Mouse (Mus musculus) heart, embryonic 11.5 days (tissue): Measurements from ENCODE around the gene Myt1l. TPM values are rescaled to one million over a fixed set of nuclear protein-coding genes. Genes with fewer than 3 reads are reported as not detected.

ENCODE experiments used
- ATAC-seq: fragments of 200-750 bp; cut with Nextera tagmentation; replicated peaks from 2 replicates; pipeline ENCODE4 v1.8.0; 2017; ENCODE audit warnings: moderate library complexity; ENCODE audit not compliant: insufficient number of reproducible peaks, low FRiP score, low TSS enrichment
- H3K27ac ChIP-seq: fragments of 300-500 bp; sonication (generic); 2 replicates; pipeline ENCODE4 v1.5.1; 2014; ENCODE audit warnings: mild to moderate bottlenecking, low read depth, low read length
- H3K27me3 ChIP-seq: fragments of 300-500 bp; sonication (generic); 2 replicates; pipeline ENCODE4 v1.6.1; 2014; ENCODE audit warnings: mild to moderate bottlenecking, low read length, mixed read lengths; ENCODE audit not compliant: control insufficient read depth, insufficient read depth
- H3K36me3 ChIP-seq: fragments of 300-500 bp; sonication (generic); 2 replicates; pipeline ENCODE4 v1.6.1; 2014; ENCODE audit warnings: mild to moderate bottlenecking, low read length, moderate library complexity, mixed read lengths; ENCODE audit not compliant: control insufficient read depth, insufficient read depth
- H3K4me1 ChIP-seq: fragments of 300-500 bp; sonication (generic); 2 replicates; pipeline ENCODE4 v1.6.1; 2014; ENCODE audit warnings: low read length; ENCODE audit not compliant: control insufficient read depth, insufficient read depth
- H3K4me2 ChIP-seq: fragments of 300-500 bp; sonication (generic); 2 replicates; pipeline ENCODE4 v1.6.1; 2014; ENCODE audit warnings: mild to moderate bottlenecking, moderate library complexity
- H3K4me3 ChIP-seq: fragments of 300-500 bp; sonication (generic); 2 replicates; pipeline ENCODE4 v1.5.1; 2014; ENCODE audit warnings: low read depth, low read length
- H3K9ac ChIP-seq: fragments of 300-500 bp; sonication (generic); 2 replicates; pipeline ENCODE4 v1.6.1; 2014; ENCODE audit warnings: mild to moderate bottlenecking, low read depth, low read length, moderate library complexity
- H3K9me3 ChIP-seq: fragments of 300-500 bp; sonication (generic); replicated peaks from 2 replicates; pipeline ENCODE4 v1.6.1; 2016; ENCODE audit warnings: low read length; ENCODE audit not compliant: control insufficient read depth
- WGBS: fragments of 180-500 bp; shearing (Covaris S2); extraction: QIAGEN DNeasy Blood & Tissue Kit; methylation state at CpG from one replicate; pipeline ENCODE4 v1.1.7; 2014; ENCODE audit not compliant: insufficient replicate concordance; 5-methylcytosine and 5-hydroxymethylcytosine counted together
- polyA plus RNA-seq: library from polyadenylated mRNA; unstranded; fragments of >200 nt; fragmentation: Nextera tagmentation; extraction: Ambion mirVana; gene quantifications from 2 replicates; pipeline ENCODE4 v1.2.1, GENCODE M21; 2014

Gene Myt1l
- polyA plus RNA-seq, 1 experiment from 2014 or later = 1.1 TPM

- 72% methylated on average over 5 of the region's 5 CpGs for WGBS
- H3K9ac ChIP-seq = no peak overlapping the region
These were observed 163.4 kb downstream of the Myt1l start for GRCm38 (mm10) chr12:29691566-29691965.

DNA sequence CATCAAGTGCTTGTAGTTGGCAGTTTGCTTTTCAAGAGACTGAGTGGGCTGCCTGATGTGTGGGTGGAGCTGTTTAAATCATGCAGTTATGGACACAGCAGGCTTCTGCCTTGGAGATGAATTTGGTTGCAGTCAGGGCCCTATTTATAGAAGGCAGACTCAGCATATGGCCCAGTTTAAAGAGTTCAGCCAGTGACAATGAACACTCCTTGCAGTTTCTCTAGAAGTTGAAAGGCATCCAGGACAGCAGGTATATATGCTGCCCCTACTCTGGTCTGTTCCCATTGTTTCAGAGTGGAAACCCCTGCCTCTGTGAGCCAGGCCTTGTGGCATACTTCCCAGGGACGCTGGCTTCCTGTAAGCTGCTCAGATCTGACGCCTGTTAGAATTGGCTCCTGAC, 167.0 kb downstream of the Myt1l start:
- H3K4me1 ChIP-seq = peaks cover 15% of the 10 kb centered on the region; the same call in 1 of the 2 replicates
- peak overlapping the region; percentile 3; the same call in 1 of the 2 replicates for H3K27ac ChIP-seq
- no peak for ATAC-seq

More at GRCm38 (mm10) chr12:29691566-29691965, 163.4 kb downstream of the Myt1l start:
- H3K27me3 ChIP-seq = no peaks in the 10 kb centered on the region
- H3K4me3 ChIP-seq = no peak overlapping the region
- H3K27ac ChIP-seq = no peak overlapping the region
- no peak overlapping the region for H3K4me2 ChIP-seq
- H3K9me3 ChIP-seq = no peaks in the 10 kb centered on the region
- no peak for ATAC-seq
- H3K36me3 ChIP-seq = no peaks in the 10 kb centered on the region
- H3K4me1 ChIP-seq = peaks cover 8% of the 10 kb centered on the region; the same call in 1 of the 2 replicates

GRCm38 (mm10) chr12:29697526-29698500, 169.6 kb downstream of the Myt1l start:
- no peaks in the 10 kb centered on the region for H3K36me3 ChIP-seq
- H3K27me3 ChIP-seq = peaks cover 2% of the 10 kb centered on the region; the same call in 1 of the 2 replicates
- no peak for ATAC-seq
- H3K9me3 ChIP-seq = no peaks in the 10 kb centered on the region
- no peak overlapping the region for H3K4me3 ChIP-seq
- no peak overlapping the region for H3K4me2 ChIP-seq
- no peak overlapping the region for H3K9ac ChIP-seq
- H3K27ac ChIP-seq = no peak overlapping the region
- 86% methylated on average over 12 of the region's 12 CpGs for WGBS
- H3K4me1 ChIP-seq = peaks cover 26% of the 10 kb centered on the region

More for the DNA sequence above, 167.0 kb downstream of the Myt1l start:
- H3K9ac ChIP-seq = no peak overlapping the region
- H3K9me3 ChIP-seq = no peaks in the 10 kb centered on the region
- H3K4me2 ChIP-seq = no peak overlapping the region
- 28% methylated on average over 2 of the region's 2 CpGs for WGBS
- no peaks in the 10 kb centered on the region for H3K36me3 ChIP-seq
- no peak overlapping the region for H3K4me3 ChIP-seq
- no peaks in the 10 kb centered on the region for H3K27me3 ChIP-seq

DNA sequence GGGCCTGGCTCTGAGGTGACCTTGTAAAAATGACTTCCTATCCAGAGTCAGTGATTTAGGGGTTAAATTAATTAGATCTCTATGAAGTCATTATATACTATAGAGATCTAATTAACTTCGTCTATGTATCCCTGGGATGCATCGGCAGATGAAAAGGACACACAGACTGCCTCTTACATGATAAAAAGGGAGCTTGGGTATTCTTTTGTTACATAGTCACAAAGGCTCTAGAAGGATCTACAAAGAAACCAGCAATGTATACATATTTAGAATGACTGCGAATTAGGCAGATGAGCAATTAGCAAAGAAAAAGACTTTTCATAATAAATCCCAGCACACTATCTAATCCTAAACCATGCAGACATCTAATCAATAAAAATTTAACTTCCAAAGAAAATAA, 170.4 kb downstream of the Myt1l start:
- H3K27me3 ChIP-seq = peaks cover 2% of the 10 kb centered on the region; the same call in 1 of the 2 replicates
- H3K4me2 ChIP-seq = no peak overlapping the region
- 82% methylated on average over 3 of the region's 3 CpGs for WGBS
- no peaks in the 10 kb centered on the region for H3K36me3 ChIP-seq
- H3K4me3 ChIP-seq = no peak overlapping the region
- H3K27ac ChIP-seq = no peak overlapping the region
- ATAC-seq = no peak
- peaks cover 29% of the 10 kb centered on the region for H3K4me1 ChIP-seq
- no peak overlapping the region for H3K9ac ChIP-seq
- H3K9me3 ChIP-seq = no peaks in the 10 kb centered on the region

- no peak for ATAC-seq
- H3K4me2 ChIP-seq = no peak overlapping the region
- H3K9me3 ChIP-seq = no peaks in the 10 kb centered on the region
- no peak overlapping the region for H3K4me3 ChIP-seq
- H3K4me1 ChIP-seq = peaks cover 29% of the 10 kb centered on the region
- H3K27me3 ChIP-seq = peaks cover 2% of the 10 kb centered on the region; the same call in 1 of the 2 replicates
- no peak overlapping the region for H3K9ac ChIP-seq
- WGBS = 44% methylated on average over 10 of the region's 10 CpGs
- H3K27ac ChIP-seq = no peak overlapping the region
- no peaks in the 10 kb centered on the region for H3K36me3 ChIP-seq
These were observed 170.8 kb downstream of the Myt1l start for GRCm38 (mm10) chr12:29698976-29699375.

GRCm38 (mm10) chr12:29699386-29699785, 171.2 kb downstream of the Myt1l start:
- Histone ChIP-seq H3K27ac (no peak overlapping the region), H3K4me1 (peaks cover 27% of the 10 kb centered on the region), H3K36me3 (no peaks in the 10 kb centered on the region), H3K9me3 (no peaks in the 10 kb centered on the region), H3K27me3 (peaks cover 2% of the 10 kb centered on the region; the same call in 1 of the 2 replicates), H3K4me3 (no peak overlapping the region), H3K4me2 (no peak overlapping the region), H3K9ac (no peak overlapping the region)
- no peak for ATAC-seq
- 78% methylated on average over 10 of the region's 10 CpGs for WGBS

DNA sequence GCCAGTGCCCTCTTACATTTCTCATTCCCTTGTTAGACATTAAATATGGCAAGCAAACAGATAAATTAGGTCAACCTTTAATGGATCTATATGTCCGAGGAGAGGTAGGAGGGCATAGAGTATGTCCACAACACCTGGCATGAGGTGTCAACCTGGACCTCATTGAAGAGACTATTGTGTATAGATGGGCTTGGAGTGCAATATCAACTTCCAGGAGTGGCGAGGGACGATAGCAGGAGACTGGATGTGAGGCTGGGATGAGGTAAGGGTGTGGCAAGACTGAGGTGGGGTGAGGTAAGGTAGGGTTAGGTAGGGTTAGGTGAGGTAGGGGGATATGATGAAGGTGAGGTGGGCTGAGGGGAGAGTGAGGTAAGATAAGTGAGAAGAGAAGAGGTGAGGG, 171.8 kb downstream of the Myt1l start:
- Histone ChIP-seq H3K9me3 (no peaks in the 10 kb centered on the region), H3K27ac (no peak overlapping the region), H3K9ac (no peak overlapping the region), H3K4me2 (no peak overlapping the region), H3K4me1 (peaks cover 25% of the 10 kb centered on the region), H3K4me3 (no peak overlapping the region), H3K36me3 (no peaks in the 10 kb centered on the region), H3K27me3 (peaks cover 2% of the 10 kb centered on the region; the same call in 1 of the 2 replicates)
- 79% methylated on average over 3 of the region's 3 CpGs for WGBS
- no peak for ATAC-seq

DNA sequence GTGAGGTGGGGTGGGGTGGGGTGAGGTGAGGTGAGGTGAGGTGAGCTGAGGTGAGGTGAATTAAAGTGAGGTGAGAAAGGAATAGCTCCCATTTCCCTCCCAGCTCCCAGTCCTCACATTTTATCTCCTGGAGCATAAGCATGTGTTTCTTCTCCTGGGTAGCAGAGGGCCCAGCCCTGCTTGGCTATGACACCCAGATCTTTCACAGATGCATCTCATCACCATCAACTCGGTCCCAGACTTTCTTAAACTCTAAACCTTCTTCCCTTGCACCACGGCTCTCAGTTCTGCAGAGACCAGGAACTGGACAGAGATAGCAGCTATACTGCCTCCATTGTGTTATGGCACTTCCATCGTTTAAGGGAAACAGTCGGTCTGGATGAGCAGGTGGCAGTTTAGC, 172.9 kb downstream of the Myt1l start:
- Histone ChIP-seq H3K27ac (no peak overlapping the region), H3K36me3 (no peaks in the 10 kb centered on the region), H3K4me1 (peaks cover 25% of the 10 kb centered on the region), H3K27me3 (peaks cover 2% of the 10 kb centered on the region; the same call in 1 of the 2 replicates), H3K9me3 (no peaks in the 10 kb centered on the region), H3K4me3 (no peak overlapping the region), H3K4me2 (no peak overlapping the region), H3K9ac (no peak overlapping the region)
- ATAC-seq = no peak
- 50% methylated on average over 4 of the region's 4 CpGs for WGBS
